Comparison of ENCODE assay signal across 8 mouse cellular contexts in the genomic region with DNA sequence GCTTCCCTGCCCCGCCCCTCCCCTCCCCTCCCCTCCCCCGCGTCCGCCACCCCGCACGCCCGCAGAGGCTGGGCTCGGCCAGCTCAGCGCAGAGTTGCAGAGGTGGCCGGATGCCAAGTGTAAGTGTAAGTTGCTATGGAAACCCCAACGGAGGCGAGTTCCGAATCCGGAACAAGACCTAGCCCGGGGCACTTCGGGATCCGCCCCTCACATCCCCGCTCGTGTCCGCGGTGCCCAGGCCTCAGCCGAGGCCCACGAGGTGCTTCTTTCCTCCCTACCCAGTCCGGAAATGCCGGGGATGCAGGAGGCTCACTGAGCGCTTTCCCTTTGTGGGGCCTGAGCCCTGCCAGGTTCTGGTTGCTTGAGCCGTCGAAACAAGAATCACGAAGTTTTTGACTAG. TPM values are rescaled to one million over a fixed set of nuclear protein-coding genes. Genes with fewer than 3 reads are reported as not detected.
DNase-seq lines count a peak whose midpoint lies in the region; ATAC-seq and TF ChIP-seq lines count a peak whose summit lies in the region.

No protein-coding gene starts in this region.

- TF ChIP-seq CTCF in layer of hippocampus, adult 2 months (conservative IDR thresholded peaks at IDR 0.05): no peak
- TF ChIP-seq CTCF in bone marrow macrophage, adult 2 months (IDR thresholded peaks at IDR 0.05; ENCODE audit: low read depth, low read length): no peak
- TF ChIP-seq CTCF in forebrain, postnatal 0 days (IDR thresholded peaks at IDR 0.05; ENCODE audit: low read depth): no peak

- H3K4me2 ChIP-seq in forebrain, postnatal 0 days (ENCODE audit: low read depth): peak overlapping the region; percentile 49
- H3K4me2 ChIP-seq in hindbrain, embryonic 12.5 days (replicated peaks): peak overlapping the region; percentile 54

- no peaks in the 10 kb centered on the region for H3K9me3 ChIP-seq in forebrain, postnatal 0 days (ENCODE audit: low read length)
- no peaks in the 10 kb centered on the region for H3K9me3 ChIP-seq in hindbrain, embryonic 12.5 days (replicated peaks)
- no peaks in the 10 kb centered on the region for H3K9me3 ChIP-seq in limb, embryonic 10.5 days (replicated peaks)

- peaks cover 8% of the 10 kb centered on the region for H3K36me3 ChIP-seq in forebrain, postnatal 0 days (ENCODE audit: insufficient read depth)
- peaks cover 14% of the 10 kb centered on the region for H3K36me3 ChIP-seq in hindbrain, embryonic 12.5 days
- H3K36me3 ChIP-seq in limb, embryonic 10.5 days: peaks cover 27% of the 10 kb centered on the region

- 9% methylated on average over 27 of the region's 29 CpGs for WGBS in forebrain, postnatal 0 days
- WGBS in hindbrain, embryonic 12.5 days: under 1% methylated on average over 29 of the region's 29 CpGs
- under 1% methylated on average over 27 of the region's 29 CpGs for WGBS in limb, embryonic 10.5 days

- peak in 1 of 2 experiments; percentile 26 for DNase-seq in layer of hippocampus, adult 2 months (ENCODE audit: low spot score in 2 of 2)
- no peak for DNase-seq in layer of hippocampus, adult 9-10 months (ENCODE audit: low spot score)
- peak; percentile 41 for DNase-seq in forebrain, postnatal 0 days
- DNase-seq in limb, embryonic 10.5 days (ENCODE audit: low spot score): peak; percentile 72
- peak; percentile 41 to 74 for DNase-seq in spleen, postnatal 4 days (ENCODE audit: low spot score in 2 of 2)

- H3K27ac ChIP-seq in layer of hippocampus, adult 2 months: no peak overlapping the region
- no peak overlapping the region for H3K27ac ChIP-seq in bone marrow macrophage, adult 2 months (ENCODE audit: insufficient read depth, low read depth, low read length)
- no peak overlapping the region for H3K27ac ChIP-seq in forebrain, postnatal 0 days (ENCODE audit: low read depth, low read length)
- H3K27ac ChIP-seq in hindbrain, embryonic 12.5 days: no peak overlapping the region
- peak overlapping the region; percentile 56; the same call in 1 of the 2 replicates for H3K27ac ChIP-seq in limb, embryonic 10.5 days

- H3K9ac ChIP-seq in forebrain, postnatal 0 days: no peak overlapping the region
- H3K9ac ChIP-seq in hindbrain, embryonic 12.5 days: peak overlapping the region; percentile 10; the same call in 1 of the 2 replicates

- no peak for ATAC-seq in forebrain, postnatal 0 days
- ATAC-seq in hindbrain, embryonic 12.5 days (ENCODE audit: low FRiP score): no peak
- ATAC-seq in megakaryocyte progenitor cell, adult 5-6 weeks (replicated peaks; ENCODE audit: poor library complexity): peak; percentile 38

- H3K4me3 ChIP-seq in layer of hippocampus, adult 2 months: peak overlapping the region; percentile 47
- H3K4me3 ChIP-seq in bone marrow macrophage, adult 2 months (ENCODE audit: insufficient read depth, low read length): peak overlapping the region; percentile 54
- H3K4me3 ChIP-seq in forebrain, postnatal 0 days (ENCODE audit: low read depth, low read length): peak overlapping the region; percentile 25
- peak overlapping the region; percentile 30 for H3K4me3 ChIP-seq in hindbrain, embryonic 12.5 days
- H3K4me3 ChIP-seq in limb, embryonic 10.5 days: peak overlapping the region; percentile 56

- peaks cover 3% of the 10 kb centered on the region; the same call in 1 of the 2 replicates for H3K4me1 ChIP-seq in bone marrow macrophage, adult 2 months (ENCODE audit: control insufficient read depth, insufficient read depth, low read length)
- peaks cover 13% of the 10 kb centered on the region for H3K4me1 ChIP-seq in forebrain, postnatal 0 days (ENCODE audit: insufficient read depth)
- H3K4me1 ChIP-seq in hindbrain, embryonic 12.5 days: peaks cover 22% of the 10 kb centered on the region
- peaks cover 26% of the 10 kb centered on the region for H3K4me1 ChIP-seq in limb, embryonic 10.5 days

- TF ChIP-seq POLR2A in bone marrow macrophage, adult 2 months (IDR thresholded peaks at IDR 0.05; ENCODE audit: borderline replicate concordance, low read depth, low read length): no peak

- H3K27me3 ChIP-seq in forebrain, postnatal 0 days (ENCODE audit: insufficient read depth, low read length): peaks cover 11% of the 10 kb centered on the region
- peaks cover 39% of the 10 kb centered on the region for H3K27me3 ChIP-seq in hindbrain, embryonic 12.5 days
- peaks cover 80% of the 10 kb centered on the region for H3K27me3 ChIP-seq in limb, embryonic 10.5 days (ENCODE audit: low read depth, poor library complexity, severe bottlenecking)

RNA-seq across cellular contexts. Expression of a gene that starts 4.1 kb away (rescaled TPM):
- 10 to 100 TPM; 54.5 to 55.7 TPM for total RNA-seq in layer of hippocampus, adult 2 months (2021)
- polyA plus RNA-seq in bone marrow macrophage, adult 2 months (2012; ENCODE audit: insufficient read depth, insufficient read length, missing spikeins): 22.4 and 24.6 TPM in 2 replicates
- 92.2 and 94.7 TPM in 2 replicates for total RNA-seq in forebrain, postnatal 0 days (2014; rRNA removed)
- 17.4 and 21.4 TPM in 2 replicates for polyA plus RNA-seq in forebrain, postnatal 0 days (2015; fragmentation: Nextera tagmentation; extraction: Ambion mirVana)
- polyA plus RNA-seq in hindbrain, embryonic 12.5 days (2016; fragmentation: Nextera tagmentation; extraction: Ambion mirVana): 42.4 and 46.8 TPM in 2 replicates
- 16.9 and 22.3 TPM in 2 replicates for polyA plus RNA-seq in limb, embryonic 10.5 days (2016; fragmentation: Nextera tagmentation; extraction: Ambion mirVana)
- 53.2 and 56.6 TPM in 2 replicates for total RNA-seq in megakaryocyte progenitor cell, adult 5-6 weeks (2015)
- total RNA-seq in megakaryocyte progenitor cell, adult 5-6 weeks (2017): 37.4 and 41.2 TPM in 2 replicates

RNA-seq across cellular contexts. Expression of a gene that starts 8.8 kb away (rescaled TPM):
- total RNA-seq in layer of hippocampus, adult 2 months (2021): 100 to 1,000 TPM; 106 TPM
- polyA plus RNA-seq in bone marrow macrophage, adult 2 months (2012; ENCODE audit: insufficient read depth, insufficient read length, missing spikeins): 140 and 147 TPM in 2 replicates
- total RNA-seq in forebrain, postnatal 0 days (2014; rRNA removed): 164 and 184 TPM in 2 replicates
- 256 and 334 TPM in 2 replicates for polyA plus RNA-seq in forebrain, postnatal 0 days (2015; fragmentation: Nextera tagmentation; extraction: Ambion mirVana)
- 174 and 180 TPM in 2 replicates for polyA plus RNA-seq in hindbrain, embryonic 12.5 days (2016; fragmentation: Nextera tagmentation; extraction: Ambion mirVana)
- polyA plus RNA-seq in limb, embryonic 10.5 days (2016; fragmentation: Nextera tagmentation; extraction: Ambion mirVana): 96.0 and 135 TPM in 2 replicates
- 139 and 147 TPM in 2 replicates for total RNA-seq in megakaryocyte progenitor cell, adult 5-6 weeks (2015)
- total RNA-seq in megakaryocyte progenitor cell, adult 5-6 weeks (2017): 169 and 175 TPM in 2 replicates

RNA-seq across cellular contexts. Expression of a gene that starts 12.9 kb away (rescaled TPM):
- 1 to 10 TPM; 3.8 to 7.2 TPM for total RNA-seq in layer of hippocampus, adult 2 months (2021)
- polyA plus RNA-seq in bone marrow macrophage, adult 2 months (2012; ENCODE audit: insufficient read depth, insufficient read length, missing spikeins): not detected in 2 replicates
- not detected in 2 replicates for total RNA-seq in forebrain, postnatal 0 days (2014; rRNA removed)
- polyA plus RNA-seq in forebrain, postnatal 0 days (2015; fragmentation: Nextera tagmentation; extraction: Ambion mirVana): 0.06 and 0.21 TPM in 2 replicates
- polyA plus RNA-seq in hindbrain, embryonic 12.5 days (2016; fragmentation: Nextera tagmentation; extraction: Ambion mirVana): 0.22 and 0.35 TPM in 2 replicates
- polyA plus RNA-seq in limb, embryonic 10.5 days (2016; fragmentation: Nextera tagmentation; extraction: Ambion mirVana): not detected in 2 replicates
- total RNA-seq in megakaryocyte progenitor cell, adult 5-6 weeks (2015): not detected in 2 replicates
- not detected in 2 replicates for total RNA-seq in megakaryocyte progenitor cell, adult 5-6 weeks (2017)
